Mouse (Mus musculus): Measurements from ENCODE around the gene Rcor3.

- TF ChIP-seq CTCF (IDR thresholded peaks at IDR 0.05; ENCODE audit: extremely low read depth, insufficient read length, insufficient replicate concordance, low read depth, low read length) = no peak
- no peak for TF ChIP-seq POLR2A (IDR thresholded peaks at IDR 0.05; ENCODE audit: low read depth, low read length)
Measured at GRCm38 (mm10) chr1:192058911-192059310, 79.0 kb downstream of the Rcor3 start.
